ENCODE assay signal across 23 mouse cellular contexts in genomic region chr1:121380033-121380432, GRCm38 (mm10). TPM values are rescaled to one million over a fixed set of nuclear protein-coding genes. Genes with fewer than 3 reads are reported as not detected.
DNase-seq lines count a peak whose midpoint lies in the region; TF ChIP-seq lines count a peak whose summit lies in the region.
"Had no signal": no experiment of that assay in that cellular context is flagged by ENCODE, and none has a peak within 500 bp of the region (broad histone marks: within the 10 kb centered on the region; RNA-seq: fewer than 3 reads in every experiment).

No protein-coding gene starts in this region.

- intact Hi-C loops in left cerebral cortex, postnatal 4 days (cut with DNase I) = no loop called here

- H3K4me1 ChIP-seq in bone marrow macrophage, adult 2 months (ENCODE audit: control insufficient read depth, insufficient read depth, low read length) = peaks cover 13% of the 10 kb centered on the region
- H3K4me1 ChIP-seq: embryonic facial prominence, embryonic 15.5 days; forebrain, embryonic 10.5 days; forebrain, embryonic 12.5 days had no signal

- no peak for TF ChIP-seq CTCF in bone marrow macrophage, adult 2 months (IDR thresholded peaks at IDR 0.05; ENCODE audit: low read depth, low read length)

- H3K27ac ChIP-seq in bone marrow macrophage, adult 2 months (ENCODE audit: insufficient read depth, low read depth, low read length) = peak overlapping the region; percentile 42
- H3K27ac ChIP-seq: embryonic facial prominence, embryonic 13.5 days; embryonic facial prominence, embryonic 15.5 days; forebrain, embryonic 10.5 days; forebrain, embryonic 12.5 days had no signal

- DNase-seq in 3T3-L1 (ENCODE audit: low read depth, low spot score) (peak; percentile 64), NIH3T3 (ENCODE audit: low read depth) (peak; percentile 53)
- DNase-seq in left cerebral cortex, postnatal 4 days = no peak
- no peak for DNase-seq in gastrocnemius, postnatal 25 days
- DNase-seq in layer of hippocampus, adult 18-20 months (ENCODE audit: low spot score in 2 of 2) = no peak
- DNase-seq: adrenal gland, adult 8-10 months; adrenal gland, postnatal 14 days; adrenal gland, postnatal 36 days; B cell, adult 2 months; cerebellum, adult 11 months; cerebellum, adult 18-20 months; cerebellum, adult 8-10 months; cerebellum, adult 9-11 months; cerebellum, postnatal 14 days; cerebellum, postnatal 36 days; embryo, embryonic 11 days; forebrain, postnatal 0 days had no signal

- no peak for TF ChIP-seq POLR2A in bone marrow macrophage, adult 2 months (IDR thresholded peaks at IDR 0.05; ENCODE audit: borderline replicate concordance, low read depth, low read length)

- no peak overlapping the region for H3K4me3 ChIP-seq in bone marrow macrophage, adult 2 months (ENCODE audit: insufficient read depth, low read length)
- H3K4me3 ChIP-seq: embryonic facial prominence, embryonic 13.5 days; embryonic facial prominence, embryonic 15.5 days; erythroblast, embryonic 14.5 days; forebrain, embryonic 10.5 days; forebrain, embryonic 12.5 days had no signal

RNA-seq across cellular contexts. Expression of gene Insig2, which starts 47.6 kb away (rescaled TPM):
- polyA plus RNA-seq in bone marrow macrophage, adult 2 months (2012; ENCODE audit: insufficient read depth, insufficient read length, missing spikeins) = 20.2 and 24.7 TPM in 2 replicates
- 10 to 100 TPM; 23.9 to 29.0 TPM for total RNA-seq in left cerebral cortex, postnatal 4 days (2021)
- total RNA-seq in gastrocnemius, postnatal 25 days (2021) = 10 to 100 TPM; 49.3 to 60.3 TPM
- 10 to 100 TPM; 73.7 to 74.8 TPM for total RNA-seq in layer of hippocampus, adult 18-20 months (2021)

RNA-seq across cellular contexts. Expression of gene Ccdc93, which starts 50.8 kb away (rescaled TPM):
- polyA plus RNA-seq in bone marrow macrophage, adult 2 months (2012; ENCODE audit: insufficient read depth, insufficient read length, missing spikeins) = 25.2 and 30.1 TPM in 2 replicates
- 10 to 100 TPM; 28.8 to 30.6 TPM for total RNA-seq in left cerebral cortex, postnatal 4 days (2021)
- total RNA-seq in gastrocnemius, postnatal 25 days (2021) = 10 to 100 TPM; 10.3 to 10.5 TPM
- 10 to 100 TPM; 30.0 to 31.6 TPM for total RNA-seq in layer of hippocampus, adult 18-20 months (2021)

Comparison
In these comparisons a context has a peak if more than half of its experiments do, and no peak if none do; other contexts are left out.
1. DNase-seq: peak in 3T3-L1 (single experiment) and NIH3T3 (single experiment); none in left cerebral cortex, postnatal 4 days (single experiment), gastrocnemius, postnatal 25 days (single experiment) and layer of hippocampus, adult 18-20 months (0 of 2).